Mouse (Mus musculus) activated CD4-positive, CD25-positive, alpha-beta regulatory T cell, adult 4 months (primary cell): ENCODE results near the gene Wdr35. TPM values are rescaled to one million over a fixed set of nuclear protein-coding genes. Genes with fewer than 3 reads are reported as not detected.

Experiments used
- ATAC-seq: one replicate; pipeline ENCODE4 v1.8.0; 2017
- polyA plus RNA-seq, 2 experiments: library from polyadenylated mRNA; unstranded; fragments of 100-300 nt; shearing (Covaris generic); gene quantifications; one replicate each; pipeline ENCODE4 v1.2.1; 2017

Wdr35 gene
- polyA plus RNA-seq, 2 experiments from 2014 or later, result 3.0 to 3.4 TPM

DNA sequence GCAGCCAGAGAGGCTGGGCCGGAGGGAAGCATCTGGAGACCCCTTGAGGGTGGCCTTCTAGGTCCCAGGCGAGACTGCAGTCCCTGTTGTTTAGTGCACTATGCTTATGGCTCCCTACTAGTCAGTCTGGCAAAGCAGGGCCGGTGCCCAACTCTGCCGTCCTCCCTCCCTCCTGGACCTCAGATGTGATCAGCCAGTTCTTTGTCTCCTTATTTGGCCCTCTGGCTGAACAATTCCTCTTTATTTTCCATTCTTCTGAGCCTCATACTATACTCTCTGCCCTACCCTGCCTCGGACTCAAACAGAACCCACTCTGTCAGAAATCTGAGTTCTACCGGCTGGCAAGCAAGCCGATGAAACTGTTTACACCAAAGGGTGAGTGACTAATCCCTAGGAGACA lies 79.7 kb downstream of the Wdr35 start:
- no peak for ATAC-seq

DNA sequence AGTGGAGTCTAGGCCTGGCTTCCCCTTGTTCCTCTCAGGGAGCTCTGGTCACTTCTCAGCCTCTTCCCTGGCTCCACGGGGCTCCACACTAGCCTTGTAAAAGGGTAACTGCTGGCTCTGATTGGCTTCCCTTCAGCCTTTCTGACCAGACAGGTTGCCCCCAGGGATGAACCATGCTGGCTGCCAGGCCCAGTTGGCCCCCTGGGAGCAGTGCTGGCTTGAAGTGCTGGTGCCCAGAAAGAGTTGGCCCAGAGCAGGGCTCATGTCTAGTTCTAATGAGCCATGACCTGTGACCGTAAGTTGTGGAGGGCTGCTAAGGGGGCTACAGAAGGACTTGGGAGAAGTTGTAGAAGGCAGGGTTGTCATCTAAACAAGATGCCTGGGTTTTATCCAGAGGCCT lies 80.3 kb downstream of the Wdr35 start:
- ATAC-seq, result no peak

DNA sequence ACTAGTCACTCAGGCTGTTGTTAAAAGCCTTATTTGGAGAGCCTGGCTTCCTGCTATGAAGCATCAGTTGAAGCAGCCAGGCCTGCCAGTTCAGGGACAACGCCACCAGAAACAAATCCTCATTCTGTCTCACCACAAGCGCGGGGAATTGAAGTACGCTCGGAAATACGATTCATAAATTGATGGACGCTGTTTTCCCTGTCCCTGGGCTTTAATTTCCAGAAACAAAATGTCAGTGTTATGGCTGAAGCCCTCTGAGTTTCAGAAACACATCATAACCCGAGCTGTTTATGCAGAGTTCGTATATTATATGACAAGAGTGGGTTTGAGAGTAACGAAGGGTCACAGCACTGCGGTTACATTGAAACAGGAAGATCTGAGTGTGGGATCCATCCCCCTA lies 81.6 kb downstream of the Wdr35 start:
- ATAC-seq, result no peak

DNA sequence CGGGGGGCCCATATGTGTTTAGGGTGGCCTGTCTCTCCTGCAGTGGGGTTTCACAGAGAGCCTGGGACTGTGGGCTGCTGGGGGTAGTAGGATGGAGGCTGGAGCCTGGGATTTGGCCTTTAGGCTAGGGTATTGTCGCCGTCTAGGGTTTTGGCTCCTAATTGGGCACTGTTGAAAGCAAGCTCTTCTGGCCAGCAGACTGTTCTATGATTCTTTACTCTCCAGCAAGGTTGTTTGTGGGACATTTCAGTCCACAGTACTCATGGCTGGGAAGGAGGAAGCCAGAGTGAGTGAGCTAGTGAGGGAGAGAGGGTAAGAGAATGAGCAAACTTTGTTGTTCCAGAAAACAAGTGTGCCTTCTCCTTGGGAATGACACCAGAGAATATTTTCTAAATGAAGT lies 85.8 kb downstream of the Wdr35 start:
- no peak for ATAC-seq

DNA sequence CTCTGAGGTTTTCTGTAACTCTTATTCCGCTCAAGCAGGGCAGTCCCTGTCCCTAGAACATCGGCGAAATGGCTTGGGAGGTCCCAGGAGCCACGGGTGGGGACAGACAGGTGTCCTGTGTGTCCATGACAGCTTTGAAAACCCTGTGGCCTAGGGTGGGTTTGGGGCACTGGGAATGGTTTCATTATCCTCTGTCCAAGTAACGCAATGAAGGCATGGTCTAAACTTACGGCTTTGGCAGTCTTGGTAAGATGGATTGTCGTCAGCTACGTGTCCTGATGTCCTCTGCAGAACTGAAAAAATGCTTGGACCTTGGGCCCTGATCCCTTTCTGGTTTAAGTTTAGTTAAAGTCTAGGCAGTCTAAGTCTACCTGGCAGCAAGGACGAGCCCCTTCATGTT lies 86.3 kb downstream of the Wdr35 start:
- no peak for ATAC-seq

DNA sequence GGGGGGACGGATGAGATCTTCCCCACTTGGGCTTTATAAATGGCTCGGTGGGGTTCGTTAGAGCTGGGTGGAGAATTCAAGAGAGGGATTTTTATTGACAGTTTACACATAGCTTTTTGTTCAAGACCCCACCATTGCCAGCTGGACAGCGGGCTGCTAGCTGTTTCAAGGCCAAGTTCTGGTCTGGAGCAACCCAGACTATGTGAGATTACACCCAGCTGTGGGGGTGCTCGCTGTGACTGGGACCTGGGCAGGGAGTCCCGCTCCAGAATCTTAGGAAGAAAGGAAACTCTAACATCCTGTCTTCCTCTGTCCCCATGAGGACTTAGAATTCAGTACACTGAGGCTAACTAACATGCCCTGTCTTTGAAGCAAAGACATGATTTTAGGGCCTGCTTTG lies 89.9 kb downstream of the Wdr35 start:
- ATAC-seq, result no peak

DNA sequence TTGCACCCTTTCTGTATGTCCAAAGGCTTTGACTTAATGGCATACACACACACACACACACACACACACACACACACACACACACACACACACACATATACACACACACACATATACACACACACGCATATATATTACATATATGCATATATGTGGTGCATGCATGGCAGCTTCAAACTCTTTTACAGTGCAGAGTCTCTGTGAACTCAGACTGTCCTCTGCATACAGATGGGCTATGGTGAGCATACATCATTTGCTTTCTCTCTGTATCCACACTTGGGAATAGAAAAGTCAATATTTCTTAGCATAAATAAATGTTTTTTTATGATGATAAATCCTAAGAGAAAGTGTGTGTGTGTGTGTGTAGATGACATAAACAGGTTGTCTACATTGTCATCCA lies 97.4 kb downstream of the Wdr35 start:
- ATAC-seq, result no peak

DNA sequence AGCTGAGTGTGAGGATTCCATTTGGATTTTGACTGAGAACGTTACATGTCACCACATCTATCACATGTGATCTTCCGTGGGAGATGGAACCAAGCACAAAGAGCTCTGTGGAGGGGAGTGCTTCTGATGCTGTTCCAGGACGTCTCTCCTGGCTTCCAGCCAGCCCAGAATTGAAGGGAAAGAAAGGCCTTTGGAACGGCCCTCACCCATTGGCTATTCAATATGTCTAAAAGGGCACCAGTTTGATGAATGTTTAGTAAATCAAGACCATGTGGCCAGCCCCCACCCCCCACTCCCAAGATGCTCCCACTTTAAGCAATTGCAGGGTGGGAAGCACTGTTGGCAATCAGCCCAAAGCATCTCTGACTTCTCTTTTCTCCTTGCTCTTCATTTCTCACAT lies 97.8 kb downstream of the Wdr35 start:
- no peak for ATAC-seq

DNA sequence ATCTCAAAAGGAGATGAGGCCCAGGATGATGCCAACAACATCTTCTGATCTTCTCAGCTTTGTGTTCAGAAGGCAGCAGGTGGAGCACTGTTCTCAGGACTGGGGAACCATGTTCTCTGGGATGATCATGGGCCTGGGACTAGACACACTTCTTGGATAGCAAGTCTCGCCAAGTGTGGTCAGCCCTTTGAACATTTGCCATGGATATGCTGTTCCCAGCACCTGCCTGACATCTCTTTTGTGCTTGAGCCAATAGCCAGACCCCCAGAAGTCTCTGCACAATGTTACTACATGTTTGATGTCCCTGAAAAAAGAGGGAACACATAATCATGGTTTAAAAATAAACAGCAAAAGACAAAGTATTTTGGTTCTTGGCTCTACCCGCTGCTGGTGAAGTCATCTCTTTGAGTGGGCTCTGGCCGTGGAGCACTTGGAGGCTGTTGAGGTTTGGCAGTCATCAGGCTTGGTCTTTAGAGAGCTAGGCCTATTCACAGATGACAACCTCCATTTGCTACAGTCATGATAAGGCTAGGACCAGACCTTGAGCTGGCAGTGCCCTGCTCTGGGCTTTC lies 103.9 kb downstream of the Wdr35 start:
- ATAC-seq, result no peak

Other genes with a start within 250 kb of the Wdr35 start
- gene Sdc1, start 202.6 kb upstream of the Wdr35 start, polyA plus RNA-seq, result under 1 TPM in 1 of 2 experiments, not detected in 1; 0.32 TPM
- 100 to 1,000 TPM; 114 to 152 TPM for gene Laptm4a, start 52.2 kb upstream of the Wdr35 start, polyA plus RNA-seq
- gene Matn3, start 26.0 kb upstream of the Wdr35 start, polyA plus RNA-seq, result not detected
- gene Ttc32, start 56.1 kb downstream of the Wdr35 start, polyA plus RNA-seq, result 10 to 100 TPM in 1 of 2 experiments, 1 to 10 TPM in 1; 9.6 to 12.7 TPM